Mouse (Mus musculus): Measurements from ENCODE around the gene Cebpg. TPM values are rescaled to one million over a fixed set of nuclear protein-coding genes. Genes with fewer than 3 reads are reported as not detected.

The Cebpg gene
- total and polyA plus RNA-seq, 3 experiments, result 26.9 to 63.1 (median 33.9) TPM

DNA sequence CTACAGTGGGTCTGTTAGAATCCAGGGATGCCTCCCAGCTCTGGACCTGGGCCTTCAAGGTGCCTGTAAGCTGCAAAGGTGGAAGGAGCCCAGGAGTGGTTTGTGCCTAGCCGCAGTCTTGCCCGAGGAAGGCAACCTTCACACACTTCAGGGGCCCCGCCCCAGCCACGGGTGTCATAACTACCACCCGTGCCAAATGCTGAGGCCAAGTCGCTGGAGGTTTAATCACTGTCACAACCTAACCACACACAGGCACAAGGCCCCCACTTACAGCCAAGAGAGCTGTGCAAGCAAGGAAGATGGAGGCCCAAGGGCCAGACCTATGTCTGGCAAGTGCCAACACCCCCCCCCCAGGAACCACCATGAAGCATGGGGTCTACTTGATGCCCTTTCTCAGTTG lies 19.0 kb downstream of the Cebpg start:
- no peaks in the 10 kb centered on the region for H3K27me3 ChIP-seq (ENCODE audit: insufficient read depth, low read length)
- peaks cover 14% of the 10 kb centered on the region for H3K4me1 ChIP-seq (ENCODE audit: insufficient read depth, low read depth, low read length)
- TF ChIP-seq GATA2 (IDR thresholded peaks at IDR 0.05; ENCODE audit: borderline replicate concordance, low read depth, low read length), result no peak
- no peak for TF ChIP-seq GATA1 (IDR thresholded peaks at IDR 0.05; ENCODE audit: borderline replicate concordance, low read length)
- no peak for TF ChIP-seq CTCF (IDR thresholded peaks at IDR 0.05; ENCODE audit: low read depth, low read length)
- no peak for TF ChIP-seq POLR2AphosphoS5 (IDR thresholded peaks at IDR 0.05; ENCODE audit: insufficient replicate concordance, low read depth, low read length)
- TF ChIP-seq TAL1 (conservative IDR thresholded peaks at IDR 0.05; ENCODE audit: low read depth, low read length), result no peak
- H3K9me3 ChIP-seq (replicated peaks), result no peaks in the 10 kb centered on the region
- no peak overlapping the region for H3K4me3 ChIP-seq (ENCODE audit: low read depth, low read length)
- DNase-seq (ENCODE audit: low spot score) (no peak), ATAC-seq (ENCODE audit: extremely low read depth, insufficient number of reproducible peaks, low FRiP score, poor library complexity, severe bottlenecking) (no peak)
- peaks cover 99% of the 10 kb centered on the region for H3K36me3 ChIP-seq (replicated peaks)

DNA sequence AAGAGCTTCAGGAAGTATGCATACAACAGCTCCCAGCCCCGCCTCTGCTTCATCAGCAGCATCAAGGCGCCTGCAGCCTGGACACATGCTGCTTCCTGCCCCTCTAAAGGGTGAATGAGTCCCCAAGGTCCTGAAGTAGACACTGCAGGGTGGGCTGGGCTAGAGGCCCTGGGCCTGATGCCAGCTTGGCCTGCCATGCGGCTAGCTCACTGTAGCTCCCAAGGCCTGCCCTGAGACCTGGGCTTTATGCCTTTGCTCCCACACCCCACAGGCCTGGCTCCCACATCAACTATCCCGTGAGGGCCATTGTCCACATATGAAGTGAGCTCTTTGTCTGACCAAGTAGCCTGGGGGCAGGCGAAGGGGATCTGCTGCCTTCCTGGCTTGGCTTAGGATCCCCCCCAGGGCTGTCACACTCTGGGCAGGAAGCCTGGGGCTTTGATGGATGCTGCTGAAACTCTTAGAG lies 20.1 kb downstream of the Cebpg start:
- DNase-seq (ENCODE audit: low spot score) (no peak), ATAC-seq (ENCODE audit: extremely low read depth, insufficient number of reproducible peaks, low FRiP score, poor library complexity, severe bottlenecking) (no peak)
- H3K4me1 ChIP-seq (ENCODE audit: insufficient read depth, low read depth, low read length), result peaks cover 10% of the 10 kb centered on the region; the same call in 1 of the 2 replicates
- peaks cover 99% of the 10 kb centered on the region for H3K36me3 ChIP-seq (replicated peaks)
- no peak for TF ChIP-seq TAL1 (conservative IDR thresholded peaks at IDR 0.05; ENCODE audit: low read depth, low read length)
- TF ChIP-seq GATA2 (IDR thresholded peaks at IDR 0.05; ENCODE audit: borderline replicate concordance, low read depth, low read length), result no peak
- no peak for TF ChIP-seq CTCF (IDR thresholded peaks at IDR 0.05; ENCODE audit: low read depth, low read length)
- H3K9me3 ChIP-seq (replicated peaks), result no peaks in the 10 kb centered on the region
- no peak overlapping the region for H3K4me3 ChIP-seq (ENCODE audit: low read depth, low read length)
- no peaks in the 10 kb centered on the region for H3K27me3 ChIP-seq (ENCODE audit: insufficient read depth, low read length)

- ATAC-seq (ENCODE audit: extremely low read depth, insufficient number of reproducible peaks, low FRiP score, poor library complexity, severe bottlenecking) (no peak), DNase-seq (ENCODE audit: low spot score) (no peak)
- no peaks in the 10 kb centered on the region for H3K27me3 ChIP-seq (ENCODE audit: insufficient read depth, low read length)
- H3K4me3 ChIP-seq (ENCODE audit: low read depth, low read length), result no peak overlapping the region
- peaks cover 99% of the 10 kb centered on the region for H3K36me3 ChIP-seq (replicated peaks)
- TF ChIP-seq POLR2AphosphoS5 (IDR thresholded peaks at IDR 0.05; ENCODE audit: insufficient replicate concordance, low read depth, low read length) (no peak), GATA2 (IDR thresholded peaks at IDR 0.05; ENCODE audit: borderline replicate concordance, low read depth, low read length) (no peak), GATA1 (IDR thresholded peaks at IDR 0.05; ENCODE audit: borderline replicate concordance, low read length) (no peak)
- no peaks in the 10 kb centered on the region for H3K9me3 ChIP-seq (replicated peaks)
- peaks cover 10% of the 10 kb centered on the region; the same call in 1 of the 2 replicates for H3K4me1 ChIP-seq (ENCODE audit: insufficient read depth, low read depth, low read length)
Observed at GRCm38 (mm10) chr7:35035565-35035964, 20.8 kb downstream of the Cebpg start.

GRCm38 (mm10) chr7:35035141-35035553 lies 21.2 kb downstream of the Cebpg start:
- H3K27me3 ChIP-seq (ENCODE audit: insufficient read depth, low read length), result no peaks in the 10 kb centered on the region
- DNase-seq (ENCODE audit: low spot score) (no peak), ATAC-seq (ENCODE audit: extremely low read depth, insufficient number of reproducible peaks, low FRiP score, poor library complexity, severe bottlenecking) (no peak)
- H3K4me1 ChIP-seq (ENCODE audit: insufficient read depth, low read depth, low read length), result 0 out of 2 replicates have a peak, but pooled peaks cover 6% of the 10 kb centered on the region
- peaks cover 99% of the 10 kb centered on the region for H3K36me3 ChIP-seq (replicated peaks)
- TF ChIP-seq POLR2AphosphoS5 (IDR thresholded peaks at IDR 0.05; ENCODE audit: insufficient replicate concordance, low read depth, low read length), result no peak
- TF ChIP-seq GATA2 (IDR thresholded peaks at IDR 0.05; ENCODE audit: borderline replicate concordance, low read depth, low read length), result no peak
- no peak for TF ChIP-seq TAL1 (conservative IDR thresholded peaks at IDR 0.05; ENCODE audit: low read depth, low read length)
- TF ChIP-seq CTCF (IDR thresholded peaks at IDR 0.05; ENCODE audit: low read depth, low read length), result no peak
- no peak for TF ChIP-seq GATA1 (IDR thresholded peaks at IDR 0.05; ENCODE audit: borderline replicate concordance, low read length)
- H3K4me3 ChIP-seq (ENCODE audit: low read depth, low read length), result no peak overlapping the region
- H3K9me3 ChIP-seq (replicated peaks), result no peaks in the 10 kb centered on the region

DNA sequence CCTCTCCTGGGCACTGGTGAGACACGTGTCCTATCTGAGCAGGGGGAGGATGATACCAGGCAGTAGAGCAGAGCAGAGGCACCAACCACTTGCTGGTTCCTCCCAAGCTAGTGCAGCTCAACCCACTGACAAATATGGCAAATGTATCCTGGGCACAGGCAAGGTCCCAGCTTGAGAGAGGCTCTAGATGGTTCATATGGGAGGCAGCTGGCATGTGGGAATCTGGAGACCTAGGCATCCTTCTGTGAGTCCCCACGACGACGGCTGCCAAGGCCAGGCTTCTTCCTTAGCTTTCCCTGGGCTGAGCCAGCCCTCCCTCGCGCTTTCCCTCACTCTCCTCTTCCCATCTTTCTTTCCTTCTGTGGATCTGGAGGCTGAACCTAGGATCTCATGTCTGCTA lies 25.8 kb downstream of the Cebpg start:
- Histone ChIP-seq H3K4me3 (ENCODE audit: low read depth, low read length) (no peak overlapping the region), H3K36me3 (replicated peaks) (peaks cover 94% of the 10 kb centered on the region), H3K27me3 (ENCODE audit: insufficient read depth, low read length) (no peaks in the 10 kb centered on the region), H3K9me3 (replicated peaks) (no peaks in the 10 kb centered on the region), H3K4me1 (ENCODE audit: insufficient read depth, low read depth, low read length) (peaks cover 18% of the 10 kb centered on the region)
- ATAC-seq (ENCODE audit: extremely low read depth, insufficient number of reproducible peaks, low FRiP score, poor library complexity, severe bottlenecking) (no peak), DNase-seq (ENCODE audit: low spot score) (no peak)
- TF ChIP-seq CTCF (IDR thresholded peaks at IDR 0.05; ENCODE audit: low read depth, low read length) (no peak), GATA2 (IDR thresholded peaks at IDR 0.05; ENCODE audit: borderline replicate concordance, low read depth, low read length) (no peak), TAL1 (conservative IDR thresholded peaks at IDR 0.05; ENCODE audit: low read depth, low read length) (no peak), GATA1 (IDR thresholded peaks at IDR 0.05; ENCODE audit: borderline replicate concordance, low read length) (no peak)

GRCm38 (mm10) chr7:35029648-35030047 lies 26.7 kb downstream of the Cebpg start:
- Histone ChIP-seq H3K36me3 (replicated peaks) (peaks cover 94% of the 10 kb centered on the region), H3K4me1 (ENCODE audit: insufficient read depth, low read depth, low read length) (peaks cover 18% of the 10 kb centered on the region), H3K27me3 (ENCODE audit: insufficient read depth, low read length) (no peaks in the 10 kb centered on the region), H3K4me3 (ENCODE audit: low read depth, low read length) (no peak overlapping the region), H3K9me3 (replicated peaks) (no peaks in the 10 kb centered on the region)
- TF ChIP-seq POLR2AphosphoS5 (IDR thresholded peaks at IDR 0.05; ENCODE audit: insufficient replicate concordance, low read depth, low read length) (no peak), GATA2 (IDR thresholded peaks at IDR 0.05; ENCODE audit: borderline replicate concordance, low read depth, low read length) (no peak), TAL1 (conservative IDR thresholded peaks at IDR 0.05; ENCODE audit: low read depth, low read length) (no peak), GATA1 (IDR thresholded peaks at IDR 0.05; ENCODE audit: borderline replicate concordance, low read length) (no peak), CTCF (IDR thresholded peaks at IDR 0.05; ENCODE audit: low read depth, low read length) (no peak)
- DNase-seq (ENCODE audit: low spot score) (no peak), ATAC-seq (ENCODE audit: extremely low read depth, insufficient number of reproducible peaks, low FRiP score, poor library complexity, severe bottlenecking) (no peak)

DNA sequence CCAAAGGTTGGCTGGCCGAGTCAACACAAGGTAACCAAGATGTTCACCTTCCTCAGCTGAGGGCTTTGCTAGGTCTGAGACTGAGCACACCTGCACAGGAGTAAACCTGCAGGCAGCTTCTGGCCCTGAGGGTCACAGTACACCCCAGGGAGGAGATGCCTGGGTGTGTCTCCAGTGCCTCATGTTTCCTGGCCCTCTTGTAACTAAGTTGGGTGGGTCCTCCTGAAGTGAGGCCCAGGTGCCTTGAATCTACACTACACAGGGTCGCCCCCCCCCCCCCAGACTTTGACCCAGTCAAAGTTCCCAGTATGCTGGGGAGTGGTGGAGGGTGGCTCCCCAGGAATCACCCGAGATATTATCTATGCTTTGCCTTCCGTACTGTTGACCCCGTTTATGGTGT lies 27.1 kb downstream of the Cebpg start:
- no peak for ATAC-seq (ENCODE audit: extremely low read depth, insufficient number of reproducible peaks, low FRiP score, poor library complexity, severe bottlenecking)
- Histone ChIP-seq H3K9me3 (replicated peaks) (no peaks in the 10 kb centered on the region), H3K4me3 (ENCODE audit: low read depth, low read length) (no peak overlapping the region), H3K4me1 (ENCODE audit: insufficient read depth, low read depth, low read length) (peaks cover 18% of the 10 kb centered on the region), H3K27me3 (ENCODE audit: insufficient read depth, low read length) (no peaks in the 10 kb centered on the region), H3K36me3 (replicated peaks) (peaks cover 92% of the 10 kb centered on the region)
- no peak for DNase-seq (ENCODE audit: low spot score)
- TF ChIP-seq POLR2AphosphoS5 (IDR thresholded peaks at IDR 0.05; ENCODE audit: insufficient replicate concordance, low read depth, low read length) (no peak), GATA1 (IDR thresholded peaks at IDR 0.05; ENCODE audit: borderline replicate concordance, low read length) (no peak)

All from G1E (cell line).